Mouse (Mus musculus): ENCODE measurements around the gene Eif4enif1.
"Not testable (repeated sequence)": the region's sequence is repeated elsewhere in the genome, so short reads cannot be mapped to it uniquely, and the experiment has no call there.

Gene Eif4enif1

DNA sequence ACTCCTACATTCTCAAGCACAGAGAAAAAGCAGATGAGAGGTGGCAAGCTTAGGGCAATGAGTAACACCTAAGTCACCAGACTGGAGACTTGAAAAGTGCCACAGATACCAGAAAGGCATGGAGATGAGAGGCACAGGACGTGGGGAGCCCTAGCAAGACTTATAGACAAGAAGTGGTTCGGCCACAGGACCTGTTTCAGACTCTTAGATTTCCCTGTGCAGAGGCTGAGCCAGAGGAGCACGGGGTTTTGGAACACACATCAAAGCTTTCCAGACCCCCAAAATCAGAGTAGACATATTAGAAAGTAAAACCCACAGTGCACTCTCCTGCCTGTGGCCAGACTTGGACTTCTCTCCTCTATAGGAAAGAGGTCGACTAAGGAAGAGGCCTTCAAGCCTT, 20.9 kb upstream of the Eif4enif1 start:
- peak; percentile 86 to 99 for DNase-seq (ENCODE audit: low spot score in 2 of 2)

DNA sequence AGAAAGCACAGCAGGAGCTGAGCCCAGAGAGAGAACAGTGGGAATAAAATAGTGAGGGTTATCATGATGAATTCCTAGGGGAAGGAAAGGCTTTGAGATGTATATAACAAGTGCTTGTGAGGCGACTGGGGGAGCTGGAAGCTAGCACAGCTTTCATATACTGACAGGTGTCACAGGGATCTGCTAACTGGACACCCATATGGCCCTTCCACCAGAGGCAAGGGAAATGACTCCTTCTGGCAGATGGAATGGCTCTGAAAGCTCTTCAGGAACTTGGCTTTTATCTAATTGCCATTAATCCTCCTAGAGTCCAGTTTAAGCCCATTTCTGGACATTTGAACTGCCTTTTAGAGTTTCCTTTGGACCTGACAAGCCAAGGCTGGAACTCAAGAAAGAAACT, 20.2 kb upstream of the Eif4enif1 start:
- DNase-seq (ENCODE audit: low spot score in 2 of 2): not testable (repeated sequence)

GRCm38 (mm10) chr11:3182707-3183106, 19.5 kb upstream of the Eif4enif1 start:
- DNase-seq (ENCODE audit: low spot score in 2 of 2): peak in 1 of 2 experiments; percentile 84

DNA sequence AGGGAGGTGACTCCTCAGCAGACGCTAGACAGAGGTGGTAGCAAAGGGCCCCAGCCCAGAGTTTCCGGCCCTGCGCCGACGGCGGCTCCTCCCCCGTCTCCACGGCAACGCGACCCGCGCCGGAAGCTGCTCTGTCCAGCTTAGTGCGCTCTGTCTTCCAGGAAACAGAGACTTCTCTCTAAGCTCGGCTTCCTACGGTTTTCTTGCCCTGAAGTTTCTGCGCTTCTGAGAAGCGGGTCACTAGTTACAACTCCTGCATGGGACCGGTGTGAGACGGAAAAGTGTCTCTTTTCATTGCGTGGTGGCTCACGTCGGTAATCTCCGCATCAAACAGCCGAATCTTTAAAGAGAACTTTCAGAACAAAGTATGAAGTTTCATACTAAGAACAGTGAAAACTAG, 8.8 kb upstream of the Eif4enif1 start, which contains the start of gene Sfi1:
Sfi1 (minus strand) TSS at position 101 of the 400 bp plus-strand sequence.
- no peak for DNase-seq (ENCODE audit: low spot score in 2 of 2)

- DNase-seq (ENCODE audit: low spot score in 2 of 2): not testable (repeated sequence)
Measured at GRCm38 (mm10) chr11:3200636-3201035, 1.6 kb upstream of the Eif4enif1 start.

DNA sequence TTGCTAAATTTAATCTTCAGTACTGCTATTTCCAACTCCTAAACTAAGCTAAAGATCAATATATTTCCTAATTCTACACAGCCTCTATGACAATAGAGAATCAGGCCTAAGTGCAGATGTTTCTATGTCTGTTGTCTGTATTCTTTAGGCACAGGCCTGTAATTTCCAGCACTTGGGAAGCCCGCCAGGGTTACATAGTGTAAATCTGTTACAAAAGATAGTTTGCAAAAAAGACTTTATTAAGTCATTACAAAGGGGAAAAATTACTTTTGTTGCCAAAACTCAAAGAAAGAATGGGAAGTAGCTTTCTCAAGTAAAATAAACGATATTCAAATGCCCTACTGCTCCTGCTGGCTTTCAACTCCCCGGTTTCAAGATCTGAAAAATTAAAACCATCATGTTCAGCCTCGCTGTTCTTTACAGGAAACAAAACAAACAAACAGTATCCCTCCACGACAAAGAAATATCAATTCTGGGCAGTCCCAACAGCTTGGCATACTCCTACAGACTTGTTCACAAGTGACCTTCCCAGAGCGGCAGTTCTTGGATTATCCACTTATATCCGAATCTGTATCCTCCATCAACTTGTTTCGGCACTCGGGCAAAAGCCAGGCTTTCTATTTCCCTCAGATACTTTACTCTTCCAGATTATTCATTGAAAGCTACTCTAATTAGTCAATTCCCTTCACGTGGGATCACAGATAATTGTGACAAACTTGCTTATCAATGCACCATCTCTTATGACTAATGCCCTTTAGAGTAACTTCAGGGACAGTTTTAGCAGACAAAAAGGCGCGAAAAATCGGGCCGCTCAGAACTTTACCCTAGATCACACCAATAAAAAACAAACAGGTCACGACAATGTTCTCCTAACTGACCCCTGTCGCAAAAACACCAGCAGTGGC, 614 bp upstream of the Eif4enif1 start:
- no peak for DNase-seq (ENCODE audit: low spot score in 2 of 2)

DNA sequence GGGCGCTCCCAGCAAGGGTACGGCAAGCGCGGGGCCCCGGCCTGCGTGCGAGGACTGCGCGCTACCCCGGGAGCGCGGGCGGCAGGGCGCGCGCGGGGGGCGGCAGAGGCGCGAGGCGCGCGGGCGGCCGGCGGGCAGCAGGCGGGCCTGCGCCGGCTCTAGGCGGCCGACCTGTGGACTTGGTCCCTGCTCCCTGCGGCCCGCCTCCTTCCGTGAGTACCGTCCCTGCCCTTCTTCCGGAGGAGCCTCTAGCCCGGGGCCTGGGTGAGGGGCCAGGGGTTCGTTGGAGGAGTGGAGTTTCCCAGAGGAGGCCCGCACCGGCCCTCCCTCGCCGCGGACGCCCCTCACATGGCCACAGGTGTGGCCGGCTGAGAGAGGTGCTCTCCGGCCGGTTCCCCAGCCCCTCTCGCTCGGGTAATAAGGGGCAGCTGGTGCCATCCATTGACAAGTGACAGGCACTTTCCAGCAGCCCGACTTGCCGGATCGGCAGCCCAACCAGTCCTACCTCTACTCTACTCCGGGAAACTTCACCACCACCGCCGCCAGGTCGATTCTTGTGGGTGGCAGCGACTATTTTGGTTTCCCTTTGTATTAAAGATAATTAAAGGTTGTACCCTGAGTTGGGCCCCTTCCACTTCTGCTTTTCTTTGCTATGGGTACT, 719 bp downstream of the Eif4enif1 start:
- peak; percentile 48 to 63 for DNase-seq (ENCODE audit: low spot score in 2 of 2)

DNA sequence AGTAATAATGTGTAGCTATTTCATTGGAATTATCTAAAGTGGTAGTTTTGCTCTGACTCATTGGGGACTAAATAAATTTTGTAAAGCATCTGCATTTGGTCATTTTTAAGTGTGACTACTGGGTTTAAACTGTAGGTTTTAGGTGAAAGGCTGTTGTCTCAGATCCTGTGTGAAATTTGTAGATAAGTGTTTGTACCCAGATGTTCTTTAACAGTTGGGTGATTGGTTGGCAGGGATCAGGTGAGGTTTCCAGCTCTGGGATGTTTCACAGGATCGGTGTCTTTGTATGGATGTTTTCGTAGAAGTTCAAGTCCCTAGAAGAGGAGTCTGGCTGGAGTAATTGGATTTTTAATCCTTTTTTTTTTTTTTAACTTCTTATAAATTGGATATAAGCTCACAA, 1.6 kb downstream of the Eif4enif1 start:
- DNase-seq (ENCODE audit: low spot score in 2 of 2): no peak

GRCm38 (mm10) chr11:3205207-3205606, 3.0 kb downstream of the Eif4enif1 start:
- DNase-seq (ENCODE audit: low spot score in 2 of 2): no peak

DNA sequence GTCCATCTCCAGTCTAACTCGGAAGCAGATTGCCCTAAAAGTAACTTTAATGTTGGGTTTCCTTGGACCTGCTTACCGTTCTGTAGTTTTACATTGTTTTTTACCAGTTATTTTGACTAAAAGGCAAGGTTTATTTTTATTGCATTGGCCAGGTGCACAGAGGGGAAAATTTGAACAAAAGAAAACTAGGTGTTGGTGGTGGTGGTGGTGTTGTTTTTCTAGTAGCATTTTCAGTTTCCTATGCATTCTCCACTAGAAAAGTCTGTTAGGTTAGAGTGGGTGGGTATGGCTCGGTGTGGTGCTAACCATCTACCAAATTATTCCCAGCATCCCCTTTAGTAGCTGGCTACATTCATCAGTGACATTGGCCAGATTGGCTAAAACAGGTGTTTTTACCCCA, 4.6 kb downstream of the Eif4enif1 start:
- DNase-seq (ENCODE audit: low spot score in 2 of 2): no peak

DNA sequence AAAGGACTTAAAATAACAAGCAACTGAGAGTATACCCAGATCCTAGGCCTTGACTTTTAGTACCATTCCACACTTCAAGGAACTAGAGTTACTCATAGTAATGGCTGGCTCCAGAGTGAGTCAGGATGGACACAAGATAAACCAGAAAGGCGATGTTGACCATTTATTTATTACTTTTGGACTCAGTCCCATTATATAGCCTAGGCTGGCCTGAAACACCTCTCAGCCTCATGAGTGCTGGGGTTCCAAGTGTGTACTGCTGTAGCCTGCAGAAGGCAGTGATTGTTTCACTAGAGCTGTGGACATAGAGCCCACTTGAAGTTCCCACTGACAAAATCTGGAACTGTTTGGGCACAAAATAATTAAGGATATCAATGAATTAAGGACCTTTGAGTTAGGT, 10.3 kb downstream of the Eif4enif1 start:
- DNase-seq (ENCODE audit: low spot score in 2 of 2): no peak

DNA sequence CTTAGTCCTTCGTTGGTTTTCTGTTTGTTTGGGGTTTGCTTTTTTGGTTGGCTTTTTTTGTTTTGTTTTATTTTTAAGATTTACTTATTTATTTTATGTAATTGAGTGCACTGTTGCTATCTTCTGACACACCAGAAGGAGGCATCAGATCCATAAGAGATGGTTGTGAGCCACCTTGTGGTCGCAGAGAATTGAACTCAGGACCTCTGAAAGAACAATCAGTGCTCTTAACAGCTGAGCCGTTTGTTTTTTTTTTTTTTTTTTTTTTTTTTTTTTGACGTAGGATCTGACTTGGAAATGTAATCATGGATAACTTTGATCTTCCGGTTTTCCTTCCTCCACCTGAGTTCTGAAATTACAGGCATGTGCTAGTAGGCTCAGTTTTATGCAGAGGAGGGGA, 20.9 kb downstream of the Eif4enif1 start:
- no peak for DNase-seq (ENCODE audit: low spot score in 2 of 2)

DNA sequence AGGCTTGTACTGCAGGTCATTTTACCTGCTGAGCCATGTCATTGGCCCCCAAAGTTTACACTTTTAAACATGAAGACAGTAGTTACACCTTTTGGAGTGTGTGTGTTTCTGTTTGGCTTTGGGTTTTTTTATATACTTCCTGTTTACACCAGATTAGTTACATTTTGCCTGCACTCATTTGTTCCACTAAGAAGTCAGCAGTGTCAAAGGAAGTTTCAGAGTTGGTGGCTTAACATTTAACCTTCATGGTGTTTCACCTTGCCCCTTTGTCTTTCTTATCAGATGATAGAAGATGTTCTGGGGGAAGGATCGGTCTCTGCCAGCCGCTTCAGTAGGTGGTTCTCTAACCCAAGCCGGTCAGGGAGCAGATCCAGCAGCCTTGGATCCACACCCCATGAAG, 24.9 kb downstream of the Eif4enif1 start:
- DNase-seq (ENCODE audit: low spot score in 2 of 2): no peak

DNA sequence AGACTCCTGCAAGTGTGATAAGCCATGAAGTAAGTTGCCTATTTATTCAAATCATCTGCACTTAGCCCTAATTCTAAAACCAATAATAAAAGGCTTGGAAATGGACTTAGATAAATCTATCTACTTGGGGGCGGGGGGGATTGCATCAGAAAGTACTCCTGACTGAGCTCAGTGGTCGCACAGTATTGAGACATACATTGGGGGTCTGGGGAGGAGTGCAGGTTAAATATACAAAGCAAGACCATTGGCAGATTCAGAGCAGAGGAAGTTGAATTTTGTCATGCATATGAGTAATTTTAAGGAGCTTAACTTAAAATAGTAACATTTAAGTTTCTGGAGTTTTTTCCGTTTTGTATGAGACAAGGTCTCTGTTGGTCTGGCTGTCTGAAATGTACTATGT, 30.1 kb downstream of the Eif4enif1 start:
- no peak for DNase-seq (ENCODE audit: low spot score in 2 of 2)

- no peak for DNase-seq (ENCODE audit: low spot score in 2 of 2)
Measured at GRCm38 (mm10) chr11:3233704-3234103, 31.5 kb downstream of the Eif4enif1 start.

DNA sequence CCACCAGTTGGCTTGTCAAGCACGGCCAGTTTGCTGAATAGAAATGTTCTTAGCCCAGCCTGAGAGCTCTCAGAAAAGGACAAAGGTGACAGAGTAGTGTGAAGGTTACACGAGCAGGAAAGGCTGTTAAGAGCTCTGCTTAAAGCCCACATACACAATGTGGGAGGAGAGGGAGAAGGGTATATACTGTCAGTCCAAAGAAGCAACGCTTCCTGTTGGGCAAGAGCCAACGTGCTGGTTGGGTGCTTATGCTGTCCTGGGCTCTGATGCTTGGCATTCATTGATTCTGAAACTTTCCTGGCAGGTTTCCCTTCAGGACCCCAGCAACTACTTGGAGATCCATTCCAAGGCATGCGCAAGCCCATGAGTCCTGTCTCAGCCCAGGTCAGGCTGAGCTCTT, 33.1 kb downstream of the Eif4enif1 start:
- DNase-seq (ENCODE audit: low spot score in 2 of 2): no peak

DNA sequence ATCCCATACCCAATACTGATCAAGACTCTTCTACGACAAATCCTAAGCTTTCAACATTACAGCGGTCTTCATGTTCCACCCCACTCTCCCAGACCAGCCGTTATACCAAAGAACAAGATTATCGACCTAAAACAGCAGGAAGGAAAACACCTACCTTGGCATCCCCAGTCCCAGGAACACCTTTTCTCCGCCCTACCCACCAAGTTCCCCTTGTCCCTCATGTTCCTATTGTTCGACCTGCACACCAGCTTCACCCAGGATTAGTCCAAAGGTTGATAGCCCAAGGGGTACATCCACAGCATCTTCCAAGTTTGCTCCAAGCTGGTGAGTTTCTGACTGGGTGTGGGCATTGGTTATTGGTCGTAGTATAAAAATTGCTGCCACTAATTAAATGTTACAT, 40.2 kb downstream of the Eif4enif1 start:
- no peak for DNase-seq (ENCODE audit: low spot score in 2 of 2)

GRCm38 (mm10) chr11:3243771-3244170, 41.6 kb downstream of the Eif4enif1 start:
- no peak for DNase-seq (ENCODE audit: low spot score in 2 of 2)

DNA sequence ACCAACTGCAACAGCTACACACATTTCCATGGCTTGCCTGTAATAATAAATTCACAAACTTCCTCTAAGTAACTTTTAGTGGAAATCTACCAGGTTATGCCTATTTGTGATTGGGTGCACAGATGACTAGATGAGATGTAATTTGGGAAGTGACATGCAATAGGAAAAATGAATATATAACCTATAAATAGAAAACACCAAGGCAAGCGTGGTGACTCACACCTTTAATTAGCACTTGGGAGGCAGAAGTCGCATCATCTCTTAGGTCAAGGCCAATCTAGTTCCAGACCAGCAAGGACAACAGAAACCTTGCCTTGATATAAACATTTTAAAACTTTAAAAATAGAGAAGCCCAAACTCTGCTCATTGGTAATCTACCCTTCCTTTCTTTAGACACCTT, 45.2 kb downstream of the Eif4enif1 start:
- DNase-seq (ENCODE audit: low spot score in 2 of 2): no peak

GRCm38 (mm10) chr11:3259537-3259936, 57.3 kb downstream of the Eif4enif1 start:
- no peak for DNase-seq (ENCODE audit: low spot score in 2 of 2)

GRCm38 (mm10) chr11:3265291-3266078, 63.3 kb downstream of the Eif4enif1 start:
- no peak for DNase-seq (ENCODE audit: low spot score in 2 of 2)

DNA sequence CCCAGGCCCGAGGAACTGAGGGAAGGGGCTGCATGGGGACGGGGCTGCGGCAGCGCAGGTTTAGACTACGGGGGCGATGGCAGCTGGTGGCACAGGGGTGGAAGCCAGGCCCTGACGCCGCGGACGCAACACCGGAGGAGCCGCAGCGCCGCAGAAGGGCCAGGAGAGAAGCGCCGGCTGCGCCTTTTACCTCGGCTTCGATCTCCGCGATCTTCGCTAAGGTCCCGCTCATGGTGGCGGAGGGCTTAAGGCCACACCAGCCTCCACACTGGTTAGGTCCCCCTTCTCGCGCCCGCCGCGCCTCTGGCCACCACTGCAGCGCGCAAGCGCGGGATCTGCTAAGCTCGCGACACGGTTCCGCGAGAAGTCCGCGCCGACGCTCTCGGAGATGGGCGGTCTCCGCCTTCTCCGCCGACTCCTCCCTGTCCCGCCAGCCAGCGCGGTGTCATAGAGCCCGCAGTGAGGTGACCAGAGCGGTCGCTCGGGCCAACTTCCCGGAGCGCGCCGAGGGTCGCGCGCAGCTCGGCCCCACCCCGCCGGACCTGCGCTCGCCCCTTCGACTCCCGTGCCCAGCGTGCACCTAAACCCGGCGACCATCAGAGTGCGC, 64.0 kb downstream of the Eif4enif1 start, which contains the start of gene Drg1:
Drg1 (minus strand) TSS at position 337 of the 607 bp plus-strand sequence.
- DNase-seq (ENCODE audit: low spot score in 2 of 2): peak; percentile 94 to 95

Measured in urinary bladder, postnatal 4 days (tissue).